Mouse (Mus musculus) heart, adult 2 months (tissue): Measurements from ENCODE around the gene Tbxa2r.

ENCODE experiments used
- CTCF ChIP-seq: fragments of 200-600 bp; IDR thresholded peaks from 2 replicates; pipeline ENCODE4 v1.8.1; 2022; ENCODE audit warnings: antibody characterized with exemption, mild to moderate bottlenecking, moderate library complexity
- POLR2A ChIP-seq: fragments of 200-500 bp; IDR thresholded peaks from 2 replicates; pipeline ENCODE4 v1.6.1; 2011; ENCODE audit warnings: mild to moderate bottlenecking, low read depth, low read length, control low read depth; ENCODE audit not compliant: insufficient read depth

DNA sequence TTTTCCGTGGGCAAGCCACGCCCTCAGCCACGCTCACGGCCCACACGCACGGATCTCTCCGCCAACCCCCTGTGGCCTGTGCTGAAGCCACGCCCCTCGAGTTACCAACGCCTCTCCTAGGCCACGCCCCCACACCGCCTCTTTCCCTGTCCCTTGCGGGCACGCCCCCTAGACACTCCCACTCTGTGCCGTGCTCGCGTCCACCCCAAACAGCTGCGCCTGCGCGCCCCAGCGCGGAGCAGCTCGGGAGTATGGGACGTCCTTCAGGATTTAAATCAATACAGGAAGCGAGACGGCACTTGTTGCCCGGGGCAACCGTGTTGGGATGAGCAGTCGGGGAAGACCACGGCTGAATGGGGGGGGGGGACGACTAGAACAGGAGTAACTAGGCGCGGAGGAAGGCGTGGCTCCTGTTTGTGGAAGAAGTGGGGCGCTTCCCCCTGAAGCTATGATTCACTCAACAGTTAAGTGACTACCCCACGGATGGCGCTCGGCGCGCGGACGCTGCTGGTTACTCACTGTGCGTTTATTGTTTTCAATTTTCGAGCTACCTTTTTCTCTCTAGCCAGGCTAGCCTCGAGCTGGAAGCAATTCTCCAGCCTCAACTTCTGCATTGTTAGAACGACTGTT lies 50.1 kb downstream of the Tbxa2r start:
- TF ChIP-seq CTCF: no peak
- TF ChIP-seq POLR2A: peak; percentile 66; the same call in 1 of the 2 replicates
